Mouse (Mus musculus): ENCODE data around the gene Khnyn.

Khnyn gene

GRCm38 (mm10) chr14:55918240-55919082 lies 33.7 kb downstream of the Khnyn start:
- DNase-seq (ENCODE audit: extremely low read depth, low read depth, low spot score): no peak

- DNase-seq (ENCODE audit: extremely low read depth, low read depth, low spot score): no peak
Measured at GRCm38 (mm10) chr14:55922475-55923232, 37.9 kb downstream of the Khnyn start.

GRCm38 (mm10) chr14:55926847-55927246 lies 42.1 kb downstream of the Khnyn start:
- DNase-seq (ENCODE audit: extremely low read depth, low read depth, low spot score): no peak

- no peak for DNase-seq (ENCODE audit: extremely low read depth, low read depth, low spot score)
Measured at GRCm38 (mm10) chr14:55929263-55929997, 44.7 kb downstream of the Khnyn start.

GRCm38 (mm10) chr14:55933586-55933985 lies 48.8 kb downstream of the Khnyn start:
- DNase-seq (ENCODE audit: extremely low read depth, low read depth, low spot score): no peak

GRCm38 (mm10) chr14:55940070-55940800 lies 55.5 kb downstream of the Khnyn start:
- no peak for DNase-seq (ENCODE audit: extremely low read depth, low read depth, low spot score)

GRCm38 (mm10) chr14:55943601-55944000 lies 58.9 kb downstream of the Khnyn start:
- no peak for DNase-seq (ENCODE audit: extremely low read depth, low read depth, low spot score)

GRCm38 (mm10) chr14:55944575-55944974 lies 59.8 kb downstream of the Khnyn start, which contains the start of gene Cma1:
Cma1 (minus strand) TSS chr14:55944675.
- DNase-seq (ENCODE audit: extremely low read depth, low read depth, low spot score): no peak

- no peak for DNase-seq (ENCODE audit: extremely low read depth, low read depth, low spot score)
Measured at GRCm38 (mm10) chr14:55946269-55946969, 61.7 kb downstream of the Khnyn start.
